Mouse (Mus musculus) midbrain, postnatal 0 days (tissue): ENCODE measurements around the gene Camkk2. TPM values are rescaled to one million over a fixed set of nuclear protein-coding genes. Genes with fewer than 3 reads are reported as not detected.

ENCODE experiments used
- ATAC-seq: fragments of 200-750 bp; cut with Nextera tagmentation; 2 replicates; pipeline ENCODE4 v1.8.0; 2017; ENCODE audit warnings: moderate number of reproducible peaks, mild to moderate bottlenecking, moderate TSS enrichment, moderate library complexity; ENCODE audit not compliant: low FRiP score
- DNase-seq: peaks from one replicate; pipeline ENCODE4 v3.0.0-alpha.2; 2015; ENCODE audit warnings: low spot score
- H3K27ac ChIP-seq: fragments of 300-500 bp; sonication (generic); 2 replicates; pipeline ENCODE4 v1.5.1; 2014; ENCODE audit warnings: low read depth, mild to moderate bottlenecking, low read length, mixed read lengths
- H3K27me3 ChIP-seq: fragments of 300-500 bp; sonication (generic); 2 replicates; pipeline ENCODE4 v1.6.1; 2014; ENCODE audit warnings: low read length, control low read depth, mixed read lengths; ENCODE audit not compliant: insufficient read depth
- H3K36me3 ChIP-seq: fragments of 300-500 bp; sonication (generic); 2 replicates; pipeline ENCODE4 v1.6.1; 2014; ENCODE audit warnings: low read length, control low read depth, mixed read lengths; ENCODE audit not compliant: insufficient read depth
- H3K4me1 ChIP-seq: fragments of 300-500 bp; sonication (generic); 2 replicates; pipeline ENCODE4 v1.6.1; 2014; ENCODE audit warnings: mild to moderate bottlenecking, control low read depth, antibody characterized with exemption, low read length, mixed read lengths; ENCODE audit not compliant: insufficient read depth
- H3K4me2 ChIP-seq: fragments of 300-500 bp; sonication (generic); 2 replicates; pipeline ENCODE4 v1.6.1; 2014; ENCODE audit warnings: low read depth, mild to moderate bottlenecking, low read length, mixed read lengths; ENCODE audit not compliant: poor library complexity, severe bottlenecking
- H3K4me3 ChIP-seq: fragments of 300-500 bp; sonication (generic); 2 replicates; pipeline ENCODE4 v1.5.1; 2014; ENCODE audit warnings: low read depth, mild to moderate bottlenecking, low read length, moderate library complexity
- H3K9ac ChIP-seq: fragments of 300-500 bp; sonication (generic); replicated peaks from 2 replicates; pipeline ENCODE4 v1.6.1; 2014; ENCODE audit warnings: mild to moderate bottlenecking, low read length, moderate library complexity, mixed read lengths; ENCODE audit not compliant: poor library complexity, severe bottlenecking
- H3K9me3 ChIP-seq: fragments of 300-500 bp; sonication (generic); 2 replicates; pipeline ENCODE4 v1.6.1; 2016; ENCODE audit warnings: low read length, control low read depth
- CTCF ChIP-seq: IDR thresholded peaks from 2 replicates; pipeline ENCODE4 v1.5.1; 2016; ENCODE audit warnings: antibody characterized with exemption, mild to moderate bottlenecking
- WGBS: fragments of 180-500 bp; shearing (Covaris S2); extraction: QIAGEN DNeasy Blood & Tissue Kit; methylation state at CpG from one replicate; pipeline ENCODE4 v1.1.7; 2014; 5-methylcytosine and 5-hydroxymethylcytosine counted together
- polyA plus RNA-seq: library from polyadenylated mRNA; unstranded; fragments of >200 nt; fragmentation: Nextera tagmentation; extraction: Ambion mirVana; gene quantifications from 2 replicates; pipeline ENCODE4 v1.2.1, GENCODE M21; 2015
- total RNA-seq: library from RNA; depleted of rRNA; stranded (reverse); fragments of >200 nt; gene quantifications from 2 replicates; pipeline ENCODE4 v1.2.3, GENCODE M21; 2014

The Camkk2 gene
- total and polyA plus RNA-seq, 2 experiments from 2014 or later, result 66.8 to 70.5 TPM

- Histone ChIP-seq H3K4me3 (no peak overlapping the region), H3K9ac (no peak overlapping the region), H3K4me1 (no peaks in the 10 kb centered on the region; the same call in 1 of the 2 replicates), H3K4me2 (no peak overlapping the region), H3K27ac (peak overlapping the region; percentile 14; the same call in 1 of the 2 replicates), H3K36me3 (no peaks in the 10 kb centered on the region), H3K9me3 (no peaks in the 10 kb centered on the region), H3K27me3 (no peaks in the 10 kb centered on the region)
- ATAC-seq, result no peak
- TF ChIP-seq CTCF, result no peak
- DNase-seq, result peak; percentile 12
- 65% methylated on average over 7 of the region's 7 CpGs for WGBS
Observed at GRCm38 (mm10) chr5:122770304-122770703, 8.9 kb downstream of the Camkk2 start.

GRCm38 (mm10) chr5:122769101-122769568 is 10.1 kb downstream of the Camkk2 start:
- ATAC-seq (no peak), DNase-seq (no peak)
- TF ChIP-seq CTCF, result no peak
- 89% methylated on average over 15 of the region's 15 CpGs for WGBS
- H3K27me3 ChIP-seq, result no peaks in the 10 kb centered on the region
- H3K4me3 ChIP-seq, result no peak overlapping the region
- no peak overlapping the region for H3K9ac ChIP-seq
- no peaks in the 10 kb centered on the region for H3K9me3 ChIP-seq
- H3K27ac ChIP-seq, result no peak overlapping the region
- no peak overlapping the region for H3K4me2 ChIP-seq
- H3K36me3 ChIP-seq, result no peaks in the 10 kb centered on the region; the same call in 1 of the 2 replicates
- no peaks in the 10 kb centered on the region; the same call in 1 of the 2 replicates for H3K4me1 ChIP-seq

- 85% methylated on average over 11 of the region's 11 CpGs for WGBS
- no peak for TF ChIP-seq CTCF
- H3K4me3 ChIP-seq, result no peak overlapping the region
Observed at GRCm38 (mm10) chr5:122767283-122767682, 11.9 kb downstream of the Camkk2 start.

GRCm38 (mm10) chr5:122764032-122764464 is 15.2 kb downstream of the Camkk2 start:
- Histone ChIP-seq H3K27me3 (no peaks in the 10 kb centered on the region), H3K27ac (no peak overlapping the region), H3K9ac (0 out of 2 replicates have a peak overlapping the region, but pooled peaks have one; percentile 4), H3K9me3 (no peaks in the 10 kb centered on the region), H3K36me3 (peaks cover 5% of the 10 kb centered on the region), H3K4me1 (no peaks in the 10 kb centered on the region), H3K4me3 (no peak overlapping the region), H3K4me2 (no peak overlapping the region)
- TF ChIP-seq CTCF, result peak; percentile 53
- WGBS, result 68% methylated on average over 10 of the region's 10 CpGs
- DNase-seq (peak; percentile 23), ATAC-seq (no peak)

More at GRCm38 (mm10) chr5:122767283-122767682, 11.9 kb downstream of the Camkk2 start:
- DNase-seq (no peak), ATAC-seq (no peak)
- Histone ChIP-seq H3K27me3 (no peaks in the 10 kb centered on the region), H3K27ac (no peak overlapping the region), H3K4me1 (no peaks in the 10 kb centered on the region), H3K4me2 (no peak overlapping the region), H3K9ac (no peak overlapping the region), H3K9me3 (no peaks in the 10 kb centered on the region), H3K36me3 (no peaks in the 10 kb centered on the region; the same call in 1 of the 2 replicates)

- Histone ChIP-seq H3K4me1 (no peaks in the 10 kb centered on the region), H3K9ac (no peak overlapping the region), H3K4me2 (no peak overlapping the region), H3K27ac (no peak overlapping the region), H3K9me3 (no peaks in the 10 kb centered on the region), H3K4me3 (no peak overlapping the region), H3K27me3 (no peaks in the 10 kb centered on the region), H3K36me3 (peaks cover 10% of the 10 kb centered on the region)
- no peak for ATAC-seq
- WGBS, result 87% methylated on average over 29 of the region's 29 CpGs
- no peak for DNase-seq
- TF ChIP-seq CTCF, result no peak
Observed at GRCm38 (mm10) chr5:122763271-122764031, 15.8 kb downstream of the Camkk2 start.

GRCm38 (mm10) chr5:122756680-122757079 is 22.5 kb downstream of the Camkk2 start:
- Histone ChIP-seq H3K27ac (no peak overlapping the region), H3K4me3 (no peak overlapping the region), H3K27me3 (no peaks in the 10 kb centered on the region), H3K9ac (no peak overlapping the region), H3K9me3 (no peaks in the 10 kb centered on the region), H3K4me1 (no peaks in the 10 kb centered on the region), H3K4me2 (no peak overlapping the region), H3K36me3 (peaks cover 35% of the 10 kb centered on the region)
- DNase-seq (no peak), ATAC-seq (no peak)
- 84% methylated on average over 7 of the region's 7 CpGs for WGBS
- TF ChIP-seq CTCF, result no peak
